14 mouse cellular contexts compared by ENCODE assay signal in the genomic region with DNA sequence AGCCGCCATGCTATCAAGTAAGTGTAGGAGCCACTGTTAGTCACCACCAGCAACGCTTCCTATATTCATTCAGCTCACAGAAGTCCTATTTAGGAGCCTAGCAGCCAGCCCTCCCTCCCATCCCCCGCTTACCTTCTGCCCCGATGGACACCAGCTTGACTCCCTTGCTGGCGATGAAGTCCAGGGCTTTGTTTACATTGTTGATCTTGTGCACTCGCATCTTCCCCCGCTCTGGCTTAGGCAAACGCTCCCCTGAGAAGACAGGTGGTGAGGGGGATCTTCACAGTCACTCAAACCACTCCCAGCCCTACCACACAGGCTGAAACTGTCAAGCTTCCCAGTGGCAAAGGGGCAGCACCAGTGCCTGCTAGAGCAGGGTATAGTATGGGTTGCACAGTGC. TPM values are rescaled to one million over a fixed set of nuclear protein-coding genes. Genes with fewer than 3 reads are reported as not detected.
DNase-seq lines count a peak whose midpoint lies in the region; ATAC-seq and TF ChIP-seq lines count a peak whose summit lies in the region.
"Had no signal": no experiment of that assay in that cellular context is flagged by ENCODE, and none has a peak within 500 bp of the region (broad histone marks: within the 10 kb centered on the region; RNA-seq: fewer than 3 reads in every experiment).

No protein-coding gene starts in this region.

- no peak for DNase-seq in hindbrain, embryonic 10.5 days (ENCODE audit: low spot score)
- no peak for DNase-seq in hindbrain, embryonic 11.5 days (ENCODE audit: low spot score)
- DNase-seq in lung, postnatal 0 days (ENCODE audit: low spot score), result no peak
- no peak for DNase-seq in lung, postnatal 25 days (ENCODE audit: low spot score)
- DNase-seq in stomach, postnatal 0 days (ENCODE audit: low spot score), result no peak
- DNase-seq in gastrocnemius, postnatal 25 days, result no peak
- no peak for DNase-seq in right cerebral cortex, postnatal 10 days (ENCODE audit: low spot score in 2 of 2)
- DNase-seq: cerebellum, adult 11 months; thymus, postnatal 4 days had no signal

- no peak overlapping the region for H3K4me2 ChIP-seq in hindbrain, embryonic 11.5 days (replicated peaks; ENCODE audit: low read depth, low read length)
- H3K4me2 ChIP-seq in lung, postnatal 0 days (replicated peaks; ENCODE audit: low read depth, low read length), result no peak overlapping the region
- H3K4me2 ChIP-seq in limb, embryonic 12.5 days, result no peak overlapping the region
- H3K4me2 ChIP-seq in stomach, postnatal 0 days (replicated peaks; ENCODE audit: low read depth), result no peak overlapping the region

- TF ChIP-seq CTCF in lung, postnatal 0 days (IDR thresholded peaks at IDR 0.05), result no peak
- TF ChIP-seq CTCF in stomach, postnatal 0 days (IDR thresholded peaks at IDR 0.05; ENCODE audit: low read depth), result no peak

- H3K36me3 ChIP-seq in hindbrain, embryonic 10.5 days, result peaks cover 84% of the 10 kb centered on the region
- H3K36me3 ChIP-seq in hindbrain, embryonic 11.5 days (ENCODE audit: control insufficient read depth, insufficient read depth, low read length), result peaks cover 3% of the 10 kb centered on the region; the same call in 1 of the 2 replicates
- peaks cover 20% of the 10 kb centered on the region for H3K36me3 ChIP-seq in lung, postnatal 0 days (ENCODE audit: insufficient read depth, low read length)
- H3K36me3 ChIP-seq in limb, embryonic 12.5 days, result peaks cover 67% of the 10 kb centered on the region
- H3K36me3 ChIP-seq in stomach, postnatal 0 days (ENCODE audit: control insufficient read depth, insufficient read depth, low read length), result peaks cover 38% of the 10 kb centered on the region

- no peaks in the 10 kb centered on the region for H3K9me3 ChIP-seq in hindbrain, embryonic 10.5 days
- no peaks in the 10 kb centered on the region for H3K9me3 ChIP-seq in hindbrain, embryonic 11.5 days (ENCODE audit: control insufficient read depth, low read length)
- no peaks in the 10 kb centered on the region for H3K9me3 ChIP-seq in lung, postnatal 0 days (ENCODE audit: low read length)
- H3K9me3 ChIP-seq in limb, embryonic 12.5 days, result no peaks in the 10 kb centered on the region
- no peaks in the 10 kb centered on the region for H3K9me3 ChIP-seq in stomach, postnatal 0 days (ENCODE audit: control insufficient read depth, low read length)

- 76% methylated on average over 8 of the region's 8 CpGs for WGBS in hindbrain, embryonic 10.5 days
- 77% methylated on average over 8 of the region's 8 CpGs for WGBS in hindbrain, embryonic 11.5 days
- 47% methylated on average over 8 of the region's 8 CpGs for WGBS in lung, postnatal 0 days
- WGBS in limb, embryonic 12.5 days, result 81% methylated on average over 8 of the region's 8 CpGs
- 47% methylated on average over 8 of the region's 8 CpGs for WGBS in stomach, postnatal 0 days

- H3K9ac ChIP-seq in hindbrain, embryonic 11.5 days (ENCODE audit: low read depth, low read length), result no peak overlapping the region
- no peak overlapping the region for H3K9ac ChIP-seq in lung, postnatal 0 days (replicated peaks; ENCODE audit: low read depth)
- H3K9ac ChIP-seq in limb, embryonic 12.5 days (replicated peaks), result no peak overlapping the region
- no peak overlapping the region for H3K9ac ChIP-seq in stomach, postnatal 0 days (ENCODE audit: low read length)

- H3K27me3 ChIP-seq in hindbrain, embryonic 10.5 days (ENCODE audit: insufficient read depth, poor library complexity, severe bottlenecking), result no peaks in the 10 kb centered on the region
- H3K27me3 ChIP-seq in hindbrain, embryonic 11.5 days (ENCODE audit: control insufficient read depth, insufficient read depth, low read length), result no peaks in the 10 kb centered on the region
- H3K27me3 ChIP-seq in lung, postnatal 0 days (replicated peaks; ENCODE audit: insufficient read depth, low read length), result no peaks in the 10 kb centered on the region
- H3K27me3 ChIP-seq in limb, embryonic 12.5 days, result no peaks in the 10 kb centered on the region
- no peaks in the 10 kb centered on the region for H3K27me3 ChIP-seq in stomach, postnatal 0 days (ENCODE audit: control insufficient read depth, insufficient read depth, low read length)

- H3K4me1 ChIP-seq in hindbrain, embryonic 10.5 days (replicated peaks), result peaks cover 51% of the 10 kb centered on the region
- peaks cover 2% of the 10 kb centered on the region; the same call in 1 of the 2 replicates for H3K4me1 ChIP-seq in hindbrain, embryonic 11.5 days (replicated peaks; ENCODE audit: control insufficient read depth, insufficient read depth, low read length)
- H3K4me1 ChIP-seq in lung, postnatal 0 days (ENCODE audit: insufficient read depth, low read depth, low read length), result peaks cover 40% of the 10 kb centered on the region
- H3K4me1 ChIP-seq in limb, embryonic 12.5 days (replicated peaks), result peaks cover 56% of the 10 kb centered on the region
- H3K4me1 ChIP-seq in stomach, postnatal 0 days (replicated peaks; ENCODE audit: control insufficient read depth, insufficient read depth), result peaks cover 27% of the 10 kb centered on the region

- peak overlapping the region; percentile 23; the same call in 1 of the 2 replicates for H3K27ac ChIP-seq in hindbrain, embryonic 10.5 days
- no peak overlapping the region for H3K27ac ChIP-seq in hindbrain, embryonic 11.5 days (ENCODE audit: low read depth, low read length)
- peak overlapping the region; percentile 58 for H3K27ac ChIP-seq in lung, postnatal 0 days (ENCODE audit: low read length)
- H3K27ac ChIP-seq in limb, embryonic 12.5 days, result peak overlapping the region; percentile 45; the same call in 1 of the 2 replicates
- peak overlapping the region; percentile 87 for H3K27ac ChIP-seq in stomach, postnatal 0 days (replicated peaks)

- ATAC-seq in hindbrain, embryonic 11.5 days (ENCODE audit: low FRiP score), result no peak
- ATAC-seq in lung, postnatal 0 days, result no peak
- no peak for ATAC-seq in limb, embryonic 12.5 days (ENCODE audit: insufficient number of reproducible peaks, insufficient read depth, low FRiP score, low TSS enrichment, low read depth)
- no peak for ATAC-seq in stomach, postnatal 0 days (ENCODE audit: low FRiP score, low TSS enrichment)
- ATAC-seq: activated CD4-positive, CD25-positive, alpha-beta regulatory T cell, adult 4 months had no signal

- no peak for TF ChIP-seq EP300 in lung, postnatal 0 days (IDR thresholded peaks at IDR 0.05)
- no peak for TF ChIP-seq EP300 in stomach, postnatal 0 days (optimal IDR thresholded peaks at IDR 0.05)

- H3K4me3 ChIP-seq in hindbrain, embryonic 10.5 days, result no peak overlapping the region
- H3K4me3 ChIP-seq in hindbrain, embryonic 11.5 days (ENCODE audit: low read depth, low read length), result no peak overlapping the region
- no peak overlapping the region for H3K4me3 ChIP-seq in lung, postnatal 0 days (ENCODE audit: low read depth, low read length)
- no peak overlapping the region for H3K4me3 ChIP-seq in limb, embryonic 12.5 days (replicated peaks)
- no peak overlapping the region for H3K4me3 ChIP-seq in stomach, postnatal 0 days (ENCODE audit: low read depth, low read length)
- H3K4me3 ChIP-seq: erythroblast, embryonic 14.5 days had no signal

RNA-seq across cellular contexts. Expression of a gene that starts 37.3 kb away (rescaled TPM):
- 0.40 TPM in 1 of 2 replicates, not detected in the other for polyA plus RNA-seq in hindbrain, embryonic 10.5 days (2016; fragmentation: Nextera tagmentation; extraction: Ambion mirVana)
- polyA plus RNA-seq in hindbrain, embryonic 11.5 days (2014; fragmentation: Nextera tagmentation; extraction: Ambion mirVana), result 0.21 and 0.29 TPM in 2 replicates
- 0.27 and 0.33 TPM in 2 replicates for polyA plus RNA-seq in lung, postnatal 0 days (2015; fragmentation: Nextera tagmentation; extraction: Ambion mirVana)
- polyA plus RNA-seq in limb, embryonic 12.5 days (2016; fragmentation: Nextera tagmentation; extraction: Ambion mirVana), result 0.26 and 0.29 TPM in 2 replicates
- 1.9 and 2.3 TPM in 2 replicates for polyA plus RNA-seq in stomach, postnatal 0 days (2015; fragmentation: Nextera tagmentation; extraction: Ambion mirVana)
- total RNA-seq in gastrocnemius, postnatal 25 days (2021), result under 1 TPM in 1 of 2 experiments, not detected in 1; 0.10 TPM
- polyA plus RNA-seq: erythroblast, embryonic 14.5 days had no signal

RNA-seq across cellular contexts. Expression of a gene that starts 43.6 kb away (rescaled TPM):
- polyA plus RNA-seq in hindbrain, embryonic 10.5 days (2016; fragmentation: Nextera tagmentation; extraction: Ambion mirVana), result 216 and 245 TPM in 2 replicates
- 134 and 157 TPM in 2 replicates for polyA plus RNA-seq in hindbrain, embryonic 11.5 days (2014; fragmentation: Nextera tagmentation; extraction: Ambion mirVana)
- 202 and 218 TPM in 2 replicates for polyA plus RNA-seq in lung, postnatal 0 days (2015; fragmentation: Nextera tagmentation; extraction: Ambion mirVana)
- 269 and 283 TPM in 2 replicates for polyA plus RNA-seq in limb, embryonic 12.5 days (2016; fragmentation: Nextera tagmentation; extraction: Ambion mirVana)
- polyA plus RNA-seq in stomach, postnatal 0 days (2015; fragmentation: Nextera tagmentation; extraction: Ambion mirVana), result 216 and 227 TPM in 2 replicates
- total RNA-seq in gastrocnemius, postnatal 25 days (2021), result 10 to 100 TPM; 36.7 to 45.8 TPM

RNA-seq across cellular contexts. Expression of a gene that starts 54.9 kb away (rescaled TPM):
- polyA plus RNA-seq in hindbrain, embryonic 10.5 days (2016; fragmentation: Nextera tagmentation; extraction: Ambion mirVana), result 0.97 and 4.0 TPM in 2 replicates
- polyA plus RNA-seq in hindbrain, embryonic 11.5 days (2014; fragmentation: Nextera tagmentation; extraction: Ambion mirVana), result 1.7 and 2.7 TPM in 2 replicates
- 2.2 and 3.0 TPM in 2 replicates for polyA plus RNA-seq in lung, postnatal 0 days (2015; fragmentation: Nextera tagmentation; extraction: Ambion mirVana)
- 3.4 and 4.8 TPM in 2 replicates for polyA plus RNA-seq in limb, embryonic 12.5 days (2016; fragmentation: Nextera tagmentation; extraction: Ambion mirVana)
- 296 and 301 TPM in 2 replicates for polyA plus RNA-seq in stomach, postnatal 0 days (2015; fragmentation: Nextera tagmentation; extraction: Ambion mirVana)
- not detected for total RNA-seq in gastrocnemius, postnatal 25 days (2021)
- total RNA-seq: gastrocnemius, postnatal 14 days; layer of hippocampus, adult 18-20 months had no signal
- polyA plus RNA-seq: erythroblast, embryonic 14.5 days had no signal

Comparison
In these comparisons a context has a peak if more than half of its experiments do, and no peak if none do; other contexts are left out.
1. RNA of a gene that starts 54.9 kb away (polyA plus RNA-seq): 296 to 301 TPM in stomach, postnatal 0 days; 3.4 to 4.8 TPM in limb, embryonic 12.5 days, 0.97 to 4.0 TPM in hindbrain, embryonic 10.5 days, 2.2 to 3.0 TPM in lung, postnatal 0 days and 1.7 to 2.7 TPM in hindbrain, embryonic 11.5 days; every median in the first group is over 10 times any median in the second.